Mouse (Mus musculus) liver, embryonic 13.5 days (tissue): ENCODE data around the gene Fggy. TPM values are rescaled to one million over a fixed set of nuclear protein-coding genes. Genes with fewer than 3 reads are reported as not detected.
A peak's percentile ranks its signal among the peaks of the same experiment; 100 is the strongest.

Source experiments
- ATAC-seq: fragments of 200-750 bp; cut with Nextera tagmentation; 2 replicates; pipeline ENCODE4 v1.8.0; 2017; ENCODE audit warnings: low read depth, mild to moderate bottlenecking, moderate number of reproducible peaks, moderate library complexity
- DNase-seq: peaks from one replicate; pipeline ENCODE4 v3.0.0; 2022
- H3K27ac ChIP-seq: fragments of 300-500 bp; sonication (generic); 2 replicates; pipeline ENCODE4 v1.5.1; 2015; ENCODE audit warnings: moderate library complexity, mild to moderate bottlenecking, inconsistent platforms
- H3K27me3 ChIP-seq: fragments of 300-500 bp; sonication (generic); 2 replicates; pipeline ENCODE4 v1.6.1; 2015; ENCODE audit warnings: mild to moderate bottlenecking, inconsistent platforms
- H3K36me3 ChIP-seq: fragments of 300-500 bp; sonication (generic); 2 replicates; pipeline ENCODE4 v1.6.1; 2015; ENCODE audit warnings: mild to moderate bottlenecking, inconsistent platforms
- H3K4me1 ChIP-seq: fragments of 300-500 bp; sonication (generic); replicated peaks from 2 replicates; pipeline ENCODE4 v1.6.1; 2015; ENCODE audit warnings: inconsistent platforms
- H3K4me2 ChIP-seq: fragments of 300-500 bp; sonication (generic); 2 replicates; pipeline ENCODE4 v1.6.1; 2015; ENCODE audit warnings: inconsistent platforms, mild to moderate bottlenecking, moderate library complexity
- H3K4me3 ChIP-seq: fragments of 300-500 bp; sonication (generic); replicated peaks from 2 replicates; pipeline ENCODE4 v1.5.1; 2015; ENCODE audit warnings: mild to moderate bottlenecking, inconsistent platforms
- H3K9ac ChIP-seq: fragments of 300-500 bp; sonication (generic); 2 replicates; pipeline ENCODE4 v1.6.1; 2015; ENCODE audit warnings: mild to moderate bottlenecking, inconsistent platforms
- H3K9me3 ChIP-seq: fragments of 300-500 bp; sonication (generic); replicated peaks from 2 replicates; pipeline ENCODE4 v1.6.1; 2016; ENCODE audit warnings: inconsistent platforms
- WGBS: fragments of 180-500 bp; shearing (Covaris S2); methylation state at CpG from one replicate; pipeline ENCODE4 v1.1.7; 2015; ENCODE audit not compliant: insufficient replicate concordance; 5-methylcytosine and 5-hydroxymethylcytosine counted together
- polyA plus RNA-seq: library from polyadenylated mRNA; unstranded; fragments of >200 nt; fragmentation: Nextera tagmentation; extraction: Ambion mirVana; gene quantifications from 2 replicates; pipeline ENCODE4 v1.2.1, GENCODE M21; 2015

The Fggy gene
- polyA plus RNA-seq, 1 experiment from 2014 or later = 13.9 TPM

DNA sequence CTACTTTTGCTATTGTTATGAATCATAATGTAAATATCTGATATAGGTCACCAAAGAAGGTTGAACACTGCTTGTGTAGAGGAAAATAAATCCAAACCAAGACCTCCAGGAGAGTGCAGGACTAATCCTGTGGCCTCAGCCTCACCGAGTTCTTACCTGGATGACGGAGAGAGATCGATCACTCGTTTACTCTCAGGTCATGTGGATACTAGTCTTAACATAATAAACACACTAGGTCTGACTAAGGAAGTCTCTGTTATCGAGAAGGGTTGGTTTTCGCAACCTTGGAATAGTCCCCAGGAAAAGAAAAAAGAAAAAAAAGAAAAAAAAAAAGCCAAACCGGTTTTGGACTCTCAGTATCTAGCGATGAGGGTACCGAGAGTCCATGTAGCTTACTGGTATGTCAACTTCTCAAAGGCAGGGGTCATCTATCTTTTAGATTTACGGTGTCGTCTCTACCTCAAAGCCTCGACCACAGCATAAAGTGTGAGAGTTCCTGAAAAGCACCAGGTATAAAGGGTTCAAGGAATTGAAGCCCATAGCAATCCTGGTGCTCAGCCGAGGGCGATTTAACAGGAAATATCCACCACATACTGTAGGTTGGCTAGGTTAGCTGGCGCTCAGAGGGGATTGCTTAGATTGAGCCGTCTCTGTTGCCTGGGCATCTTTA is 509 bp upstream of the Fggy start:
- Histone ChIP-seq H3K4me1 (peaks cover 12% of the 10 kb centered on the region), H3K4me2 (peak overlapping the region; percentile 58), H3K27me3 (no peaks in the 10 kb centered on the region), H3K9ac (peak overlapping the region; percentile 31), H3K9me3 (no peaks in the 10 kb centered on the region), H3K27ac (0 out of 2 replicates have a peak overlapping the region, but pooled peaks have one; percentile 18), H3K4me3 (peak overlapping the region; percentile 48), H3K36me3 (no peaks in the 10 kb centered on the region)
- 36% methylated on average over 16 of the region's 16 CpGs for WGBS
- DNase-seq (no peak), ATAC-seq (peak; percentile 33; the same call in 1 of the 2 replicates)

GRCm38 (mm10) chr4:95558271-95558888 is 1.1 kb downstream of the Fggy start:
- 65% methylated on average over 4 of the region's 4 CpGs for WGBS
- H3K9me3 ChIP-seq = no peaks in the 10 kb centered on the region
- H3K4me2 ChIP-seq = no peak overlapping the region
- no peak overlapping the region for H3K4me3 ChIP-seq
- no peak for DNase-seq
- H3K4me1 ChIP-seq = peaks cover 12% of the 10 kb centered on the region
- H3K36me3 ChIP-seq = no peaks in the 10 kb centered on the region
- no peaks in the 10 kb centered on the region for H3K27me3 ChIP-seq
- no peak for ATAC-seq
- no peak overlapping the region for H3K27ac ChIP-seq
- no peak overlapping the region for H3K9ac ChIP-seq

DNA sequence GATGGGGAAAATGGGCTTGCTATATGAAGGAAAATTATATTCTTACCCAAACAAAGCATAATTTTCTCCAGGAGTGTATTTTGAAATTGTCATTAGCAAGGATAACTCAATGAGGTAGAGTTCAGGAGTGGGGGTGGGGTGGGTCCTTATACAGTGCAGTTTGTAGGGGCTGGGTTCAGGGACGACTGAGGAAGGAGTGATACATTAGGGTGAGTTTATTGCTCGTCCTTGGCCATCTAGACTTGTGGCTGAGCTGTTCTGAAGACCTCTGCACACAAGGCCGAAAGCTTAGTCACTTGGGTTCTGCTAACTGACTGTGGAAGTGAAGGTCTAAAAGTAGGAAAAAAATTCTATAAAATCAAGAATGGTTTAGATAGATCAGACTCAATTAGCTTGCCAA is 14.3 kb downstream of the Fggy start:
- Histone ChIP-seq H3K9me3 (no peaks in the 10 kb centered on the region), H3K4me1 (no peaks in the 10 kb centered on the region), H3K4me3 (no peak overlapping the region), H3K27me3 (no peaks in the 10 kb centered on the region), H3K36me3 (no peaks in the 10 kb centered on the region), H3K4me2 (no peak overlapping the region), H3K27ac (no peak overlapping the region), H3K9ac (no peak overlapping the region)
- no peak for ATAC-seq
- no peak for DNase-seq
- WGBS = 47% methylated on average over 3 of the region's 3 CpGs

- no peak overlapping the region for H3K27ac ChIP-seq
- H3K9me3 ChIP-seq = no peaks in the 10 kb centered on the region
- H3K9ac ChIP-seq = no peak overlapping the region
- ATAC-seq = no peak
- H3K4me1 ChIP-seq = no peaks in the 10 kb centered on the region
- H3K27me3 ChIP-seq = no peaks in the 10 kb centered on the region
- no peak overlapping the region for H3K4me3 ChIP-seq
- H3K4me2 ChIP-seq = no peak overlapping the region
- H3K36me3 ChIP-seq = no peaks in the 10 kb centered on the region
- no peak for DNase-seq
These were observed 16.4 kb downstream of the Fggy start for GRCm38 (mm10) chr4:95573704-95574103.

- Histone ChIP-seq H3K4me1 (no peaks in the 10 kb centered on the region), H3K27me3 (no peaks in the 10 kb centered on the region), H3K9ac (no peak overlapping the region), H3K36me3 (no peaks in the 10 kb centered on the region), H3K27ac (no peak overlapping the region), H3K4me2 (no peak overlapping the region), H3K4me3 (no peak overlapping the region), H3K9me3 (no peaks in the 10 kb centered on the region)
- 67% methylated on average over 3 of the region's 3 CpGs for WGBS
- DNase-seq (no peak), ATAC-seq (no peak)
These were observed 18.2 kb downstream of the Fggy start for GRCm38 (mm10) chr4:95575411-95575911.

- DNase-seq (no peak), ATAC-seq (peak; percentile 51; the same call in 1 of the 2 replicates)
- Histone ChIP-seq H3K27ac (no peak overlapping the region), H3K9me3 (no peaks in the 10 kb centered on the region), H3K36me3 (no peaks in the 10 kb centered on the region), H3K4me2 (peak overlapping the region; percentile 13), H3K4me3 (0 out of 2 replicates have a peak overlapping the region, but pooled peaks have one; percentile 3), H3K27me3 (no peaks in the 10 kb centered on the region), H3K9ac (no peak overlapping the region), H3K4me1 (no peaks in the 10 kb centered on the region)
- 60% methylated on average over 5 of the region's 5 CpGs for WGBS
These were observed 21.9 kb downstream of the Fggy start for GRCm38 (mm10) chr4:95579183-95579582.

GRCm38 (mm10) chr4:95584107-95584762 is 26.9 kb downstream of the Fggy start:
- H3K4me1 ChIP-seq = peaks cover 8% of the 10 kb centered on the region; the same call in 1 of the 2 replicates
- H3K9me3 ChIP-seq = no peaks in the 10 kb centered on the region
- H3K27me3 ChIP-seq = no peaks in the 10 kb centered on the region
- WGBS = 57% methylated on average over 4 of the region's 4 CpGs
- DNase-seq (no peak), ATAC-seq (no peak)
- no peak overlapping the region for H3K4me3 ChIP-seq
- no peak overlapping the region for H3K27ac ChIP-seq
- no peak overlapping the region for H3K9ac ChIP-seq
- H3K36me3 ChIP-seq = no peaks in the 10 kb centered on the region
- H3K4me2 ChIP-seq = no peak overlapping the region

- H3K4me1 ChIP-seq = peaks cover 8% of the 10 kb centered on the region; the same call in 1 of the 2 replicates
- no peak overlapping the region for H3K4me2 ChIP-seq
- no peaks in the 10 kb centered on the region for H3K36me3 ChIP-seq
- H3K27me3 ChIP-seq = no peaks in the 10 kb centered on the region
- H3K9ac ChIP-seq = no peak overlapping the region
- no peaks in the 10 kb centered on the region for H3K9me3 ChIP-seq
- no peak for ATAC-seq
- no peak overlapping the region for H3K4me3 ChIP-seq
- DNase-seq = no peak
- H3K27ac ChIP-seq = no peak overlapping the region
- WGBS = 55% methylated on average over 4 of the region's 4 CpGs
These were observed 29.1 kb downstream of the Fggy start for GRCm38 (mm10) chr4:95586274-95587001.

DNA sequence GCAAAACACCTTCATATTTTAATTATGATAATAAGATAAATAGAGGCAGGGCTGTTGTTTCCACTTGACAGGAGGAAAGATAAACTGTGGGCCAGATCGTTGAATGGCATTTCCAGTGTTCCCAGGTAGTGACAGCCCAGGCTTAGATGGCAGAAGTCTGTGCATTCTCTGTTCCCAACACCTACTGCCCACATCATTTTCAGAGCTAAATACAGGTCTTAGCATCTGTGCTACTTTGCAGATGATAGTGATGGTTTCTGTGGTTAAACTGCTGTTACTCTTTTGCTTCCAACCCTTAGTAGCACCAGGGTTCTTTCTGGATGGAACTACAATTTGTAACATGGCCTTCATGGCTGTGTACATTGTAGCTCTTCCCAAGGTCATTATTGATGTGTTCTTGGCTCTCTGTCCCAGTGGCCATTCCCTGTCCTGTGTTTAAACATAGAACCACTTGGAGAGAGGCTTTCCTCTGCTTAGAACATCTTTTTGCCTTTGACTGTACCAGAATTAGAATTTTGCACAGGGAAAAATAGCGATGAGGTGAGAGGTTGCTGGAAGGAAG is 31.5 kb downstream of the Fggy start:
- DNase-seq (no peak), ATAC-seq (no peak)
- no peak overlapping the region for H3K27ac ChIP-seq
- H3K9ac ChIP-seq = no peak overlapping the region
- no peaks in the 10 kb centered on the region for H3K9me3 ChIP-seq
- 70% methylated on average over 2 of the region's 2 CpGs for WGBS
- no peak overlapping the region for H3K4me3 ChIP-seq
- no peaks in the 10 kb centered on the region for H3K36me3 ChIP-seq
- H3K4me2 ChIP-seq = no peak overlapping the region
- no peaks in the 10 kb centered on the region for H3K27me3 ChIP-seq
- H3K4me1 ChIP-seq = peaks cover 8% of the 10 kb centered on the region; the same call in 1 of the 2 replicates

- H3K4me3 ChIP-seq = no peak overlapping the region
- H3K9ac ChIP-seq = no peak overlapping the region
- DNase-seq (no peak), ATAC-seq (no peak)
- no peaks in the 10 kb centered on the region for H3K27me3 ChIP-seq
- 0 out of 2 replicates have a peak, but pooled peaks cover 4% of the 10 kb centered on the region for H3K4me1 ChIP-seq
- 44% methylated on average over 3 of the region's 3 CpGs for WGBS
- H3K4me2 ChIP-seq = no peak overlapping the region
- no peak overlapping the region for H3K27ac ChIP-seq
- H3K9me3 ChIP-seq = no peaks in the 10 kb centered on the region
- H3K36me3 ChIP-seq = no peaks in the 10 kb centered on the region
These were observed 33.6 kb downstream of the Fggy start for GRCm38 (mm10) chr4:95590878-95591277.

- no peaks in the 10 kb centered on the region for H3K27me3 ChIP-seq
- no peaks in the 10 kb centered on the region for H3K9me3 ChIP-seq
- 57% methylated on average over 6 of the region's 6 CpGs for WGBS
- no peak for ATAC-seq
- H3K4me1 ChIP-seq = no peaks in the 10 kb centered on the region
- no peak overlapping the region for H3K27ac ChIP-seq
- H3K36me3 ChIP-seq = no peaks in the 10 kb centered on the region
- H3K4me3 ChIP-seq = no peak overlapping the region
- no peak for DNase-seq
- H3K4me2 ChIP-seq = no peak overlapping the region
- H3K9ac ChIP-seq = no peak overlapping the region
These were observed 39.9 kb downstream of the Fggy start for GRCm38 (mm10) chr4:95597208-95597607.
